Mouse (Mus musculus) retina, postnatal 7 days (tissue): ENCODE data around the gene BC107364.
A peak's percentile ranks its signal among the peaks of the same experiment; 100 is the strongest.
"Not testable (repeated sequence)": the region's sequence is repeated elsewhere in the genome, so short reads cannot be mapped to it uniquely, and the experiment has no call there.

Experiments
- DNase-seq: peaks from one replicate; pipeline ENCODE4 v3.0.0-alpha.2; 2012; ENCODE audit warnings: low read depth, low spot score

BC107364 gene

GRCm38 (mm10) chr3:96451181-96451737, 847 bp downstream of the BC107364 start:
- DNase-seq: not testable (repeated sequence)

DNA sequence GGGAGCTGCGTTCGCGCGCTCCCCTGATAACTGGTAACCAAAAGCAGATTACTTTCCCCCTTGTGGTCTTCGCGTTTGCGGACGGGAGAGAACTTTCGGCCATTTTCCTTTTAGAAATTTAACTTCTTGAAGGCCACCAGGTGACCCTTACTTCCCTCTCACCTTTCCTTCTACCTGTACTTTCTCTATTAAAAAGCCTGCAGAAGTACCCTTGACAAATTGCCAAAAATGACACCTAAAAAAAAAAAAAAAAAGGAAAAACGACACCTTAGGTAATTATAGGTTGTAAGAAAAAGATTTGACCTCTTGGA, 1.6 kb downstream of the BC107364 start:
- DNase-seq: not testable (repeated sequence)

- DNase-seq: not testable (repeated sequence)
These were observed 2.1 kb downstream of the BC107364 start for GRCm38 (mm10) chr3:96449762-96450585.

- no peak for DNase-seq
These were observed 6.7 kb downstream of the BC107364 start for GRCm38 (mm10) chr3:96445436-96445835.

DNA sequence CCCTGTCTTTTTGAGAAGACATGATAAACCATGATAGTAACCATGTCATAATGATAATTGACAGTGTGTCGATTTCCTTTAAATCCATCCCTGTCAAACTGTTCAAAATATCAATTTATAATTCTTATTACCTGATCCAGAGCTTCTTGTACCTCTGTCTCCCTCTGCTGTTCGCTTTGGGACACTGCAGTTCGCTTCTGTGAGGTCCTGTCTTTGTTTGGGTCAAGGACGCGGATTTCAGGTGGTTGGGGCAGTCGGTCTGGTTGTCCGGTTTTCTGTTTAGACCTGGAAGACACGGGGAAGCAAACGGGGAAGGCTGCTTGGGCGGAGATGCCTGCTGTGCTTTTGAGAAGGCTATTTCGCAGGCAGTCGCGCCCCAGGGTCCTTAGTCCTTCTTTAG, 11.5 kb downstream of the BC107364 start:
- DNase-seq: peak; percentile 66

DNA sequence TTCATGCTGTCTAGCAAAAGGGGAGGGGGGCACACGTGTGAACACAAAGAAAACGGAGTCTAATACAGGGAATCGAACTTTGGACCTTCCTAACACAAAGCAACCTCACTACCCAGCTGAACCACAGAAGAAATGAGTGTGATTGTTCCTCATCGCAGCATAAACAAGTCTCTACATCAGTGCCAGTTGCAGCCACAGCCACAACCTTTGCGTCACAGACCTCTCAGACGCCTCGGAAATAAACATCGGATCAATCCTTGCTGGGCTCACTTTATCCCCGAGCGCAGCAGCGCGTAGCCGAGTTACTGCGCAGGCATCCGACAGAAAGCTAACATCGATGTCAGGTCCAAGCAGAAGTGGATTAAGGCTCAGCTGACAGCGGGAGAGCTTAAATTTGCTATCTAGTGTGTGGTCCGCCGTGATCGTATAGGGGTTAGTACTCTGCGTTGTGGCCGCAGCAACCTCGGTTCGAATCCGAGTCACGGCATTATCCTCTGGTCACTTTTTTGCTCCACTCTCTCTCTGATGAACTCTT, 16.5 kb downstream of the BC107364 start:
- peak; percentile 30 for DNase-seq

DNA sequence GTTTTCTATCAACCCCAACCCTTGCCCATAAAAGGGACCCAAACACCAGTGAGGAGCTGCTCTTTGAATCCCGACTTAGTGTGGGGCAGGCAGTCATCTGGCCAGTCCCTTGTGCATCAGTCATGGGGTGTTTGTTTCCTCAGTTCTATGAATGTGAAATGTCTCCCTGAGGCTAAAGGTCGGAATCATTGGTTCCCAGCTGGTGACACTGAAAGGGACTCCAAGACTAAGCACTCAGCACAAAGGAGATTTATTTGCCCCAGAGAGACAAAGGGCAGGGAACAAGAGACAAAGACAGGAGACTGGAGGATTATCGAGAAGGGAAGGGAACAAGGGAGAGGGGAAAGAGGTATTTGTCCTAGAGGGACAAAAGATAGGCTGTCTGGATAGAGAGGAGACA, 19.9 kb downstream of the BC107364 start:
- DNase-seq: no peak

DNA sequence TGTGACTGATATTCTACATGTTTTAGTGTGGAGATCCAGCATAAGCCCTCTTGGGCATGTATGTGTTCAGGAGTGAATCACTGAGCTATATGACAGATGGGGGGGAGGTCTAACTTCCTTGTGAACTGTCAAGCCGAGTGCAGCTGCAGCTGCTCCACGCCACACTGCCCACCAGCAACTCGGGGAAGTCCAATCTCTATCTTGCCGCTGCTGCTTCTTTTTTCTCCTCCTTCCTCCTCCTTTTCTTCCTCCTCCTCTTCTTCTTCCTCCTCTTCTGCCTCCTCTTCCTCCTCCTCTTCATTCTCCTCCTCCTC, 22.3 kb downstream of the BC107364 start:
- DNase-seq: no peak

DNA sequence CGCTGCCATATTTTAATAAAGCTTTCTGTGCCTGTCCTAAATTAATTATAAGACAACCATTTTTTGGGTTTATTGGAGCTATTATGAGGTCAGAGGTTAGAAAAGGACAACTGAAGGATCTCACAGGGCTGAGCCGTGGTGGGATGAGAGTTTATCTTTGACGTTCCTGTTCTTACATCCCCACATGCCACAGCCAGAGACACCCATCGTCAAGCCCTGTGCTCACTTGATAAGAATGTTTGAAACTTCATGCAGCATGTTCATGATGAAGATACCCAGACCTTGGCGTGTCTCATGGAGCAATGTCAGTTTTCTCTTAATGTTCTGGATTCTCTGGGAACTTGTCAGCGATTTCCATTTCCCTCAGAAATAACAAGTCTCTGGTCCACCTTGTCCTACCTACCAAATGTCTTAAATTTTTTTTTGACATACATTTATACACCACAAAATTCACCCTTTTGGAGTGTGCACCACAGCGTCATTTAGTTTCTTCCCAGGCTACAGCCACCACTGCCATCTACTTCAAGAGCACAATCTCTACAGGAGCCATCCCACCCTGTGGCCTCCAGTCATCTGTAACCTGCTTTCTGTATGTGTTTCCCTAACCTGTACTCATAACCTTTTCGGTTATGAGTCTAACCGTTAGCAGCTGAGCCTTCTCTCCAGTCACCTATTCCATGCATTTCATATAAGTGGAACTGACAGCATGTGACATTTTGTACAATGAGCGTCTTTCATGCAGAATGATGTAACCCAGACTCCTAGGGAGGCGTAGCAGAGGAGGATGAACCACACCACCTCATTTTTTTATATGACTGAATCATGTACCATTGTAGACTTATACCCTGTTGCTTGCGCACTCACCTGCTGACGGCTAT, 22.9 kb downstream of the BC107364 start:
- DNase-seq: no peak

DNA sequence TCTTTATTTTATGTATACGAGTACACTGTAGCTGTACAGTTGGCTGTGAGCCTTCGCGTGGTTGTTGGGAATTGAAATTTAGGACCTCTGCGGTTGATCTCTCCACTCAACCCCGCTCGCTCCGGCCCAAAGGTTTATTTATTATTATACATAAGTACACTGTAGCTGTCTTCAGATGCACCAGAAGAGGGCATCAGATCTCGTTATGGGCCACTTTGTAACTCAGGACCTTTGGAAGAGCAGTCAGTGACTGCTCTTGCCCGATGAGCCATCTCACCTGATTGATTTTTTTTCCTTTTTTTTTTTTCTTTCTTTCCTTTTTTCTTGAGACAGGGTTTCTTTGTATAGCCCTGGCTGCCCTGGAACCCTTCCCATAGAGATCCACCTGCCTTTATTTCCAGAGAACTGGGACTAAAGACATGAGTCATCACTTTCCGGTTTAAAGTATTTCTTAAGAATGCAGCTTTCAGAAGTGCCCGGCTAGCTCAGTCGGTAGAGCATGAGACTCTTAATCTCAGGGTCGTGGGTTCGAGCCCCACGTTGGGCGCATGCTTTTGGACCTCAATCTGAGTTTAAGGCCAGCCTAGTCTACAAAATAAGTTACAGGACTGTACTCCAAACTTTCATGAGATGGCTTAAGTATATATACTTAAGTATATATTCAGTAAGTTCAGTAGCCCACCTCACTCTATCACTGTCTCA, 24.2 kb downstream of the BC107364 start:
- no peak for DNase-seq

DNA sequence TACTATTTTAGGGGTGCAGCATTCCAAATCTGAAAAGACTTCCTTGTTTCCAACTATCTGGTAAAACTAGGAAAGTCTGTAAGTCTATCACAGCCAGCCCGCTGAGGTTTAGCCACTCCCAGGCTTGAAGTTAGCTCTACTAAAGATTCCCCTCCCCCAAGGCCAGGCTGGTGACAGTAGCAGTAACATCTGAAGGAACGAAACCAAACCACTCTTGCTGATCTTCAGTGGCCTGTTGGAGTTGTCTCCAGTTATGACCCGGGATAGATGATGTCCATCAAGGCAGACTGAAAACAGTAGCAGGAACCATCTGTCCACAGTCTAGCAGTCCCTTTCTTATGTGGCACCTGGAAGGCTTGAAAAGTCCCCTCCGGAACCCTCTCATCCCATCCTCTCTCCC, 24.8 kb downstream of the BC107364 start:
- no peak for DNase-seq

DNA sequence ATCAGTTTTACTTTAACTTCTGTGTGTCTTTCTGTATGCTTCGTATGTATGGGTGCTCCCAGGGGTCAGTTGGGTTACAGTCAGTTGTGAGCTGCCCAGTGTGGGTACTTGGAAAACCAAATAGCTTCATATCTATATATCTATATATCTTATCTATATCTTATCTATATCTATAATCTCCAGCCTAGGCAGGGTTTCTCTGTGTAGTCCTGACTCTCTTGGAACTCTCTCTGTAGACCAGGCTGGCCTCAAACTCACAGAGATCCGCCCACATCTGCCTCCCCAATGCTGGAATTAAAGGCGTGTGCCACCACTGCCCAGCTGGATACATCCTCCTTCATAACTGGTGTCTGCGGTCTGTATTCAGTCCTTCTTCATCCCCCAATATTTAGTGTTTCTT, 25.8 kb downstream of the BC107364 start:
- DNase-seq: no peak

DNA sequence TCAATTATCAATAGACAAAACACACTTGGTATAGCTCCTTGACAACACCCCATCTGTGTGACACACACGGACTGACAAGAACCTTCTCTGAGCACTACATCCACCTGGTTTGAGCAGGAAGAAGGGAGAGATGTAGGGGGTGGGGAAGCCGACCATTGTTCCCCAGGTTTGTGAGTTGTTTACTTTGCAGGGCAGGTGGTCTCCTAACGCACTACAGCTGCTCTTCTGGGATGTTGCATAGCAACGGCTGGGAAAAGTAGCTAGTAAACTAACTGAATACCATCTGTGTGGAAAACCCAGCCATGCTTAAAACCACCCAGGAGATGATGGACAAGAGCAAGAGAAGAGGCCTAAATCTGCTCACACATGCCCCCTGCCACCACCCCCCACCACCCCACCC, 27.7 kb downstream of the BC107364 start:
- not testable (repeated sequence) for DNase-seq

DNA sequence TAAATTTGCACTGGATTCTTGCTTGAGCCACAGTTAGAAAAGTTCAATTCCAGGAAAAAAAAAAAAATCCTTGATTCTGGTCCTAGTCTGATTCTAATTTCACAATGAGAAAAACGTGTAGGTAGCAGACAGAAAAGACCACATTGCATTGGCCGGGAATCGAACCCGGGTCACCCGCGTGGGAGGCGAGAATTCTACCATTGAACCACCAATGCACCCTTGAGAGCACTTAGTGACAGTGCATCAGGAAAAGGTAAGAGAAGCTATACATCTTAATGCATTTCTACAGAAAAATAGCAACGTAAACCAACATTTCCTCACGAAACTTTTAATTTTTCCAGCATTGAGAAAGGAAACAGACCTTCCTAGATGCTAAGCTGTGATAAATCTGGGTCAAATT, 28.2 kb downstream of the BC107364 start:
- no peak for DNase-seq

DNA sequence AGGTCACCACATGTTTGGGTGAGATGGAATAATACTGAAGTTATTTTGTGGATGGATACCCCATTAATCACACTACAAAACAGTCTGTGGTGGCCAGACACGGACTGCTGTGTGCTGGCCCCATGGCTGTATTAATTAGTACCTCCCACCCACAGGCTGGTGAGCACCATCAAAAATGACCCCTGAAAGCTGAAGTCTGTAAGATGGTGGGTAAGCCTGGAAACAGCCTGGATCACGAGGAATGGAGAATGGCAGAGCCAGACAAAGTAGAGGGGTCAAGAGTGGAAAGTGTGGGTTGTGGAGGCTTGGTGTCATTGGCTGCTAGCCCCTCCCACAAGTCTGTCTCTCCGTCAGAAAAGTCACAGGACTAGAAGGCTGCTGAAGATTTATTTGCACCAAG, 31.3 kb downstream of the BC107364 start:
- no peak for DNase-seq

GRCm38 (mm10) chr3:96418902-96419301, 33.2 kb downstream of the BC107364 start:
- DNase-seq: not testable (repeated sequence)

- no peak for DNase-seq
These were observed 34.0 kb downstream of the BC107364 start for GRCm38 (mm10) chr3:96417850-96418815.

DNA sequence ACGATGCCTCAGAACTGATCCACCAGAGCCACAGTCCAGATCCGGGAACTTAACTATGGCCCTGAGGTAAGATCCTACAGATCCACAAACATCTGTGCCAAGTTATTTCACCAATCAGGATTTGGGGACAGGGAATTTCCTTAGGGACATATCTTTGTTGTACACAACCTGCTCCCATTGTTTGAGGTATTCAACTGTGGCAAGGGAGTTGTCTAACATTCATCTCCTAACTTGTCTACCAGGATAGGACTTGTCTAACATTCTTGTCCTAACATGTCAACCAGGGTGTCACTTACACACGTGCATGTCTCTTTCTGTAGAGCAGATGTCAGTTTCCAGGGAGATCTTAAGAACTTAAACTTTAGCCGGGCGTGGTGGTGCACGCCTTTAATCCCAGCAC, 35.5 kb downstream of the BC107364 start:
- DNase-seq: no peak

GRCm38 (mm10) chr3:96416056-96416455, 36.0 kb downstream of the BC107364 start:
- no peak for DNase-seq

DNA sequence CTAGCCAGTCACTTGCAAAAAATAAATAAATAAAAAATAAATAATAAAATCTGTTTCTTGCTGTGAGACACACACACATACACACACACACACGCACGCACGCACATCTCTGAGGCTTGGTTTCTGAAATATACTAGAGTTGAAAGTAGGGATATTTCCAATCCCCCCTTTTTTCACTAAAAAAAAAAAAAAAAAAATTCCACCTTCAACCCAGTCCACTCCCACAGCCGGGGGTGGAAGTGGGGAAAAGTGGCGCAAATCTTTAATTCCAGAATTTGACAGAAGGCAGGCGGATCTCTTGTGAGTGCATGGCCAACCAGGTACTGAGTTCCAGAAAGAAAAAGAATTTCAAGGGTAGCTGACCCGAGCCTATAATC, 37.2 kb downstream of the BC107364 start:
- no peak for DNase-seq
